Mouse (Mus musculus) NIH3T3 (cell line): ENCODE data around the gene Osbpl11.
"Not testable (repeated sequence)": the region's sequence is repeated elsewhere in the genome, so short reads cannot be mapped to it uniquely, and the experiment has no call there.

Experiments used
- DNase-seq: peaks from one replicate; pipeline ENCODE4 v3.0.0-alpha.2; 2012; ENCODE audit warnings: low read depth

The Osbpl11 gene

GRCm38 (mm10) chr16:33184901-33185260 is at the start of gene Osbpl11:
Gene Osbpl11, plus strand, starts transcription at chr16:33185071.
- DNase-seq, result peak; percentile 97

GRCm38 (mm10) chr16:33135167-33135566 is 49.7 kb upstream of the Osbpl11 start:
- no peak for DNase-seq

DNA sequence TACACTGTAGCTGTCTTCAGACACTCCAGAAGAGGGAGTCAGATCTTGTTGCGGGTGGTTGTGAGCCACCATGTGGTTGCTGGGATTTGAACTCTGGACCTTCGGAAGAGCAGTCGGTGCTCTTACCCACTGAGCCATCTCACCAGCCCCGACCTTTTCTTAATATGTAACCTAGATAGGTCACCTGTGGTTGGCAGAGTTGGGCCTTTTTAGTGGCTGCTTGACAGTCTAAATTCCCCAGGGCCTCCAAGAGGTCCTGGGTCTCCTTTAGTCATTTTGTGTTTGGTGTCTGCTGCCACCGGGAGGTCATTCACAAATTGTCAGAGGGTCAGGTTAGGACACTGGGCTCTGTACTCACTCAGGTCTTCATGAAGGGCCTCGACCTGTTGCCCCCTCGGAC is 45.8 kb upstream of the Osbpl11 start:
- DNase-seq, result not testable (repeated sequence)

- no peak for DNase-seq
Observed at GRCm38 (mm10) chr16:33141758-33142280, 43.1 kb upstream of the Osbpl11 start.

GRCm38 (mm10) chr16:33143452-33143851 is 41.4 kb upstream of the Osbpl11 start:
- no peak for DNase-seq

DNA sequence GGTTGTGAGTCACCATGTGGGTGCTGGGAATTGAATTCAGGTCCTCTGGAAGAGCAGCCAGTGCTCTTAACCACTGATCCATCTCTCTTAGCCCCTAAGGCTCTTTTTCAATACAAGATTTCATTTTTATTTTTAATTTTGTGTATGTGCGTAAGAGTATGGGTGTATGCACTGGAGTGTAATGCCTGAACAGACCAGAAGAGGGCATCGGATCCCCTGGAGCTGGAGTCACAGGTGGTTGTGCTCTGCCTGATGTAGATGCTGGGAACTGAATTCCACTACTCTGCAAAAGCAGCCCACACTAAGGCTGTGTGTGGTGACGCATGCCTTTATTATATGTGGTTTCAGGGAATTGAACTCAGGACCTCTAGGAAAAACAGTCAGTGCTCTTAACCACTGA is 38.7 kb upstream of the Osbpl11 start:
- no peak for DNase-seq

DNA sequence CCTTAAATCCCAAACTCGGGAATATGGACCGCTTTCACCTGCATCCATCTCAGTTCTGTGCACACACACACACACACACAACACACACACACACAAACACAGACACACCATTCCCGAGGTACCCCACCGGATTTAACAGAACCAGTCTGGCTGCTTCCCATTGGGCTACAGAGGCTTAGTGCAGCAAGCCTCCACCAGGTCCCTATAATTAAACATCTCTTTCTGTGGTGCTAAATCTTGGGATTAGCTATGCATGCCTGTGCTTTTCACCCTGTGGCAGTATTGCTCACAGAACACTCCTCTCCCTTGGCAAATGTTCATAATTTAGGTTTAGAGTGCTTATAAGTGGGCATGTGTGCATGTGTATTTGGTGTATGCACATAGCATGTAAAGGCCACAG is 36.7 kb upstream of the Osbpl11 start:
- no peak for DNase-seq

- DNase-seq, result not testable (repeated sequence)
Observed at GRCm38 (mm10) chr16:33150875-33151274, 34.0 kb upstream of the Osbpl11 start.

GRCm38 (mm10) chr16:33151558-33151957 is 33.3 kb upstream of the Osbpl11 start:
- DNase-seq, result no peak

DNA sequence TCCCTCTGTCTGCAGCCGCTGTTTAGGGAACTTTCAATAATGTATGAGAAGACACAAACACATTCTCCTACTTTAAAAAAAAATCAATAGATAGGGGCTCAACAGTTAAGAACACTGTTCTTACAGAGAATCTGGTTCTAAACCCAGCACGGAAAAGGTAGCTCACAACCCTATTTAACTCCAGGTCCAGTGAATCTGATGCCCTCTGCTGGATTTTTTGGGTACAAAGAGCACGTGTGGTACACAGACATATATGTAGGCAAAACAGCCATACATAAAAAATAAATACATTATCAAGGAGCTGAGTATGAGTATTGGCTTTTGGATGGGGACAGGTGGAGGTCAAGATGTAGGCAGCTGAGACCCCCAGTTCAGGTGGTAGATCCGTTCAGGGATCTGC is 29.9 kb upstream of the Osbpl11 start:
- peak; percentile 74 for DNase-seq

GRCm38 (mm10) chr16:33158006-33158405 is 26.9 kb upstream of the Osbpl11 start:
- DNase-seq, result no peak

DNA sequence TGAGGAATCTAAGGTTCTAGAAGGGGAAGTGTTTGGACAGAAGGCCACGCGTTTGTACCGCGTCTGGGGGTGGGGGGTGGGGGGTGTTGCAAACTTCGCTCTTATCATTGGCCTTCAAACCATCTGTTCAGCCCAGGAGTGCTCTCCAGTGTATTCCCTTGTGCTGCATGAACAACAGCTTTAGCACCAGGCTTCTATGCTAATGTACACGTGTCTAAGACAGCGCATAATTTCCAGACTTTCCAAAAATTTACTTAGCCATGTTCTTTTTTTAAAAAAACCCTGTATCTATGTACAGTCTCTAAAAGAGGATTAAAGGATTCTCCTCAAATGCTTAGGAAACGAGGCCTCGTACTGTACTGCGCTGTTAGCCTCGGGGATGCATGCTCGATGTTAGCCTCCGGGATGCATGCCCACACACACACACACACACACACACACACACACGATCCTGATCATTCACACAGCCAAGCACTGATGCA is 26.2 kb upstream of the Osbpl11 start:
- DNase-seq, result no peak

- no peak for DNase-seq
Observed at GRCm38 (mm10) chr16:33159363-33159762, 25.5 kb upstream of the Osbpl11 start.

DNA sequence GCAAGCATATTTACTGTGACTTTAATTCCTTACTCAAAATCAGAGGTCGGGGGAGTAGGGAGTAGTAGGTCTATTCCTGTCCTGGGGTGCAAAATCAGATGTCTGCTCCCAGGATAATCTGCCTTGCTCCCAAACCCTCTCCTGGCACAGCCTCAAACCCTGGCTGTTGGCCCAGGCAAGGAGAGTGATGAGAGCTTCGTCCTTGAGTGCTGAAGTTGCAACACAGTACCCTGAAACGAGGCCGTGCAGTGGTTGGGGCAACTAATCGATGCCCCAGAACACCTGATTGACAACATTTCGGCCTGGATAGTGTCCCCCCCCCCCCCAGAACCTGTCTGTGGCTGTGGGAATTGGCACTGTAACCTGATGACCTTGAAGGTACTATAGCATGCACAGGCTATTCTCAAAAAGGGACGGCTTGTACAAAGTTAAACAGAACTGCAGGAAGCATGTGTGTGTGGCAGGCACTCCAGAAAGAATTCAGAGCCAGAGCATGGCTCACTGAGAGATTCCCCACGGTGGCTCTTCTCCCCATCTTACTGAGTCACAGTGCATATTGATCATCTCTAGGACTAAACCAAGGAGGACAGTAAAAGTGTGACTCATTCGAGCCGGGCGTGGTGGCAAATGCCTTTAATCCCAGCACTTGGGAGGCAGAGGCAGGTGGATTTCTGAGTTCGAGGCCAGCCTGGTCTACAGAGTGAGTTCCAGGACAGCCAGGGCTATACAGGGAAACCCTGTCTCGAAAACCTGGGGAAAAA is 21.4 kb upstream of the Osbpl11 start:
- no peak for DNase-seq

- peak; percentile 44 for DNase-seq
Observed at GRCm38 (mm10) chr16:33166284-33166683, 18.6 kb upstream of the Osbpl11 start.

- peak; percentile 14 for DNase-seq
Observed at GRCm38 (mm10) chr16:33167537-33167936, 17.3 kb upstream of the Osbpl11 start.

DNA sequence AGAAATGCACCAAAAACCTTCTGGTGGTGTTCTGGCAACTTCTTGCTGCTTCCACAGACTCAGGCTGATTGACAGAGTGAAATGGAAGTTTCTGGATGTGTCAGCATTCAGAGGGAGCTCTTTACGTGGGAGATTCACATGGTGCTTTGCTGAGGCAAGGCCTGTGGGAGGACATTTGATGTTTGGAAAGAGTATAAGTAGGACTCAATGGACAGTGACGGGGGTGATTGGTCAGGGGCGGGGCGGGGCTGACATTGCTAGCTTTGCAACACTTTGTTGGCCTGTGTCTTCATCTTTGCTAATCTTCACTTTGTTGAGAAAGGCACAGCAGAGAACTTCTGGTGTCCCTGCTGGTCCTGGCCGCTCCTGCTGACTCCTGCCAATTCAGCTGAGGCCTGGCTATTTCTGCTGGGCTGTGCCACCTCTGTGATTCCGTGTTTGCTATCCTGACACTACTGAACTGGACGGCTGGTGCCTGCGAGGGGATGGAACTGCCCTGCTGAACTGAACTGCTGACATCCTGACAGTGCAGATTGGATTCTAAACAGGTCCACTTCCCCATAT is 15.3 kb upstream of the Osbpl11 start:
- no peak for DNase-seq

DNA sequence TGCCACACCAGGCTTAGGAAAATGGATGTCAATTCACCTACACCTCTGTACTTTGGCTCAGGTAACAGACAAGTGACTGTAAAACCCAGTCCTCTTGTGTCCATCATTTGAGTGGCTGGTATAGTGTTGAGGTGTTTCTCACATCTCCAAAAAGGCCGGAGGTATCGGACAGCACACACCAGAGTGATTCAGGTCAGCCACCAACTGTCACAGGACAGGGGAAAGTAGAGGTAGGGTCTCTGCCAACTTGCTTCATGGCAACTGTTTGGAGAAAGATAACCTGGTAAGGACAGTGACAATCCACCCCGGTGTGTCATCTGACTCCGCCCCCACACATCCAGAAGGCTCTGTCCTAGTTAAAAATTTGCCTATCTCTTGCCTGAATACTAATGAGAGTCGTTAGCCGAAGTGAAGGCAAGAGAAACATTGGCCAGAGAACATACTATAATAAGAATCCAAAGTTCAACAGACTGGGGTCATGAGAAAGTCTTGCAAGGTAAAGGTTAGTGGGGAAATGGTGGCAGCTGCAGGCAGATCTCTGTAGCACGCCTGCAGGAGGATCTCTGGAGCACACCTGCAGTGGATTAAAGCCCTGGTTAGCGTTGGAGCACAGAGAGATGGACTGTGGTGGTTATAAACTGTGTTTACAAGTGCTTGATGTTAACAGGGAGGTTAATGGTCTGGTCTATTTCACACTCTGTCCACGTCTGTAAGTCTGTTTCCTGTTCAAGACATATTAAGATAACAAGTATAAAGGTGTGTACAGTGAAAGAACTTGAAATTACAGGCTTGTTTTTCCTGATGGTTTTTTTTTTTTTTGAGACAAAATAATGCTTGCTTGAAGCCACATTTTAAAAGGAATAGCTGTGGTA is 13.9 kb upstream of the Osbpl11 start:
- DNase-seq, result no peak

- no peak for DNase-seq
Observed at GRCm38 (mm10) chr16:33171800-33172199, 13.1 kb upstream of the Osbpl11 start.

DNA sequence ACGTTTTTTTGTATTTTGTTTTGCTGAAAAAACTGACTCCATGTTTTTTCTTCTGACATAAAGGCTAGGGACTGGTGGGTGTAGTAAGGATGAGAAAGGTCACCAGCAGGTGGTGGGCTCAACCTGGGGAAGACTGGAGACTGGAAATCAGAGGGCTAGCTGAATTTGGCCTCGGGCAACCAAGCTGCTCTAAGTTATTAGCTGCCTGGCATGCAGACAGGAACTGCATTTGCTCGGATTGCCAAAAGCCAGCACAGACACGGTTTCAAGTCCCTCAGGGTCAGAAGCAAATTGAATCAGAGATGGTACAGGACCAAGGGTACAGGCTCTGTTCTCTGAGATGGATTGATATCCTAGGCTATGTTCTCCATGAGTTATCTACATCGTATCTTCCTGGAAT is 11.7 kb upstream of the Osbpl11 start:
- no peak for DNase-seq

- no peak for DNase-seq
Observed at GRCm38 (mm10) chr16:33174695-33175094, 10.2 kb upstream of the Osbpl11 start.

DNA sequence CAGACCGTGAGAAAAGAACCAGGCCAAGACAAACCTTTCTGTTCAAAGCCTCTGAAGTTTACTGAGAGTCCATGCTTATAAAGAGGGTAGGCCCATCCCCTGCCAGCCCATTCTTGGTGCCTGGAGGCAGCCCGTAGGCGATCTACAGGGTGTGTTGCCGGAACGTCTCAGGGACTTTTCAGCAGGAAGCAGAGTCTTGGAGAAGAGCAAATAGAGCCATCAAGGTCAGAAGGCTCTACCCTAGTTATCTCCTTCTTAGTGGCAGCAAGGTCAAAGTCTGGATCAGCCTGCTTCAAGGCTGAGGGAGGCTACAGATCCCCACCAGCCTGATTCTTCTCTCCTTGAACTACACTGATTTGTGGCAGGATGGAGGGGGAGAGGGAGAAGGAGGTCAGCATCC is 8.0 kb upstream of the Osbpl11 start:
- not testable (repeated sequence) for DNase-seq

- no peak for DNase-seq
Observed at GRCm38 (mm10) chr16:33177722-33178121, 7.1 kb upstream of the Osbpl11 start.
